27 mouse cellular contexts compared by ENCODE assay signal in the genomic region with DNA sequence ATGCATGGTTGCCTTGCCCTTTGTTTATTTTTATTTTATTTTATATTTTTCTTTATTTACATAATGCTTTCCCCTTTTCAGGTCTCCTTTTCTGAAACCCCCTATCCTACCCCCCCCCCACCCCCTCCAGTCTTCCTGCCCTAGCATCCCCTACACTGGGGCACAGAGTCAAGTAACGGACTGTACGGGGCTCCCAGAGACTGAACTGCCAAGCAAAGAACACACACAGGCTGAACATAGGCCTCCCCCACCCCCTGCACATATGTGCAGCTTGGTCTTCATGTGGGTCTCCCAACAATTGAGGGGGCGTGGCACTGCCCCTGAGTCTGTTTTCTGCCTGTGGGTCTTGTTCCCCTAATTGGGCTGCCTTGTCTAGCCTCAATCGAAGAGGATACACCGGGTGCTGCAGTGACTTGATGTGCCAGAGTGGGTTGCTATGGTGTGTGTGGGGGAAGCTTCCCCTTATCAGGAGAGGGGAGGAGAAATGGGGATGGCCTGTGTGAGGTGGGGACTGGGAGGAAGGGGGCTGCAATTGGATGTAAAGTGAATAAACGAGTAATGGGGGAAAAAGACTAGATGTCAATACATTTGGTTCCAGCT. TPM values are rescaled to one million over a fixed set of nuclear protein-coding genes. Genes with fewer than 3 reads are reported as not detected.
A peak's percentile ranks its signal among the peaks of the same experiment; 100 is the strongest.
DNase-seq lines count a peak whose midpoint lies in the region; ATAC-seq and TF ChIP-seq lines count a peak whose summit lies in the region.
"Had no signal": no experiment of that assay in that cellular context is flagged by ENCODE, and none has a peak within 500 bp of the region (broad histone marks: within the 10 kb centered on the region; RNA-seq: fewer than 3 reads in every experiment).

No protein-coding gene starts in this region.

- no peak overlapping the region for H3K27ac ChIP-seq in hindbrain, embryonic 12.5 days
- H3K27ac ChIP-seq in hindbrain, postnatal 0 days: no peak overlapping the region
- H3K27ac ChIP-seq in midbrain, embryonic 11.5 days (ENCODE audit: low read depth, low read length): no peak overlapping the region
- no peak overlapping the region for H3K27ac ChIP-seq in midbrain, embryonic 10.5 days (replicated peaks)
- no peak overlapping the region for H3K27ac ChIP-seq in forebrain, embryonic 13.5 days
- H3K27ac ChIP-seq in forebrain, embryonic 15.5 days (replicated peaks): no peak overlapping the region
- H3K27ac ChIP-seq: embryonic facial prominence, embryonic 13.5 days; intestine, embryonic 15.5 days; layer of hippocampus, adult 2 months; left cerebral cortex, adult 2 months; limb, embryonic 12.5 days had no signal

- no peak for TF ChIP-seq CTCF in hindbrain, postnatal 0 days (IDR thresholded peaks at IDR 0.05; ENCODE audit: low read depth)

- WGBS in hindbrain, embryonic 12.5 days: 72% methylated on average over 6 of the region's 6 CpGs
- 66% methylated on average over 6 of the region's 6 CpGs for WGBS in hindbrain, postnatal 0 days
- WGBS in midbrain, embryonic 11.5 days: 80% methylated on average over 6 of the region's 6 CpGs
- 84% methylated on average over 6 of the region's 6 CpGs for whole genome bisulfite sequencing in midbrain, embryonic 10.5 days
- 60% methylated on average over 6 of the region's 6 CpGs for WGBS in forebrain, embryonic 13.5 days
- 44% methylated on average over 6 of the region's 6 CpGs for WGBS in forebrain, embryonic 15.5 days

- DNase-seq in hindbrain, postnatal 0 days (ENCODE audit: low spot score): no peak
- no peak for DNase-seq in midbrain, embryonic 11.5 days (ENCODE audit: low spot score, missing footprints)
- DNase-seq in midbrain, embryonic 10.5 days (ENCODE audit: low spot score): no peak
- DNase-seq in urinary bladder, adult 2 months (ENCODE audit: low spot score): no peak
- DNase-seq: adrenal gland, postnatal 25 days; B cell, adult 2 months; cerebellum, adult 18-20 months; cerebellum, postnatal 10 days; gastrocnemius, postnatal 10 days; heart, adult 18-20 months; kidney, adult 2 months; kidney, postnatal 36 days; lung, adult 2 months; lung, postnatal 14 days; right cerebral cortex, adult 18-20 months; spleen, adult 18-20 months; thymus, postnatal 14 days had no signal

- no peaks in the 10 kb centered on the region for H3K9me3 ChIP-seq in hindbrain, embryonic 12.5 days (replicated peaks)
- no peaks in the 10 kb centered on the region for H3K9me3 ChIP-seq in hindbrain, postnatal 0 days (ENCODE audit: low read length)
- H3K9me3 ChIP-seq in midbrain, embryonic 11.5 days (ENCODE audit: control insufficient read depth, low read length): no peaks in the 10 kb centered on the region
- no peaks in the 10 kb centered on the region for H3K9me3 ChIP-seq in midbrain, embryonic 10.5 days (replicated peaks)
- H3K9me3 ChIP-seq in forebrain, embryonic 13.5 days (replicated peaks): no peaks in the 10 kb centered on the region
- no peaks in the 10 kb centered on the region for H3K9me3 ChIP-seq in forebrain, embryonic 15.5 days
- H3K9me3 ChIP-seq: embryonic facial prominence, embryonic 13.5 days; intestine, embryonic 15.5 days; limb, embryonic 12.5 days had no signal

- peaks cover 27% of the 10 kb centered on the region for H3K36me3 ChIP-seq in hindbrain, embryonic 12.5 days
- H3K36me3 ChIP-seq in hindbrain, postnatal 0 days (ENCODE audit: insufficient read depth, low read length): peaks cover 15% of the 10 kb centered on the region
- no peaks in the 10 kb centered on the region; the same call in none of the 2 replicates for H3K36me3 ChIP-seq in midbrain, embryonic 11.5 days (ENCODE audit: control insufficient read depth, insufficient read depth, low read length)
- peaks cover 41% of the 10 kb centered on the region for H3K36me3 ChIP-seq in midbrain, embryonic 10.5 days
- H3K36me3 ChIP-seq in forebrain, embryonic 13.5 days (ENCODE audit: poor library complexity, severe bottlenecking): peaks cover 31% of the 10 kb centered on the region
- H3K36me3 ChIP-seq in forebrain, embryonic 15.5 days: peaks cover 22% of the 10 kb centered on the region

- no peak overlapping the region for H3K4me2 ChIP-seq in hindbrain, embryonic 12.5 days (replicated peaks)
- no peak overlapping the region for H3K4me2 ChIP-seq in hindbrain, postnatal 0 days (ENCODE audit: low read depth, low read length)
- H3K4me2 ChIP-seq in midbrain, embryonic 11.5 days: no peak overlapping the region
- no peak overlapping the region for H3K4me2 ChIP-seq in forebrain, embryonic 13.5 days
- H3K4me2 ChIP-seq in forebrain, embryonic 15.5 days (replicated peaks): no peak overlapping the region
- H3K4me2 ChIP-seq: embryonic facial prominence, embryonic 13.5 days; heart, embryonic 11.5 days; intestine, embryonic 15.5 days; limb, embryonic 12.5 days; liver, embryonic 11.5 days had no signal

- peak; percentile 46; the same call in 1 of the 2 replicates for ATAC-seq in hindbrain, embryonic 12.5 days (ENCODE audit: low FRiP score)
- ATAC-seq in hindbrain, postnatal 0 days: no peak
- peak; percentile 49; the same call in 1 of the 2 replicates for ATAC-seq in midbrain, embryonic 11.5 days (ENCODE audit: low FRiP score)
- ATAC-seq in forebrain, embryonic 13.5 days: peak; percentile 63
- peak; percentile 44; the same call in 1 of the 2 replicates for ATAC-seq in forebrain, embryonic 15.5 days (replicated peaks)
- ATAC-seq: intestine, embryonic 15.5 days had no signal

- H3K27me3 ChIP-seq in hindbrain, embryonic 12.5 days: no peaks in the 10 kb centered on the region
- no peaks in the 10 kb centered on the region for H3K27me3 ChIP-seq in hindbrain, postnatal 0 days (ENCODE audit: insufficient read depth, low read length)
- H3K27me3 ChIP-seq in midbrain, embryonic 11.5 days (ENCODE audit: control insufficient read depth, insufficient read depth, low read length): no peaks in the 10 kb centered on the region
- H3K27me3 ChIP-seq in midbrain, embryonic 10.5 days (ENCODE audit: low read depth, poor library complexity, severe bottlenecking): no peaks in the 10 kb centered on the region
- no peaks in the 10 kb centered on the region for H3K27me3 ChIP-seq in forebrain, embryonic 13.5 days
- no peaks in the 10 kb centered on the region for H3K27me3 ChIP-seq in forebrain, embryonic 15.5 days
- H3K27me3 ChIP-seq: embryonic facial prominence, embryonic 13.5 days; intestine, embryonic 15.5 days; limb, embryonic 12.5 days had no signal

- H3K4me3 ChIP-seq in hindbrain, embryonic 12.5 days: no peak overlapping the region
- no peak overlapping the region for H3K4me3 ChIP-seq in hindbrain, postnatal 0 days (ENCODE audit: low read length)
- no peak overlapping the region for H3K4me3 ChIP-seq in midbrain, embryonic 11.5 days (ENCODE audit: low read depth, low read length)
- no peak overlapping the region for H3K4me3 ChIP-seq in midbrain, embryonic 10.5 days
- H3K4me3 ChIP-seq in forebrain, embryonic 13.5 days: no peak overlapping the region
- no peak overlapping the region for H3K4me3 ChIP-seq in forebrain, embryonic 15.5 days
- H3K4me3 ChIP-seq: embryonic facial prominence, embryonic 13.5 days; intestine, embryonic 15.5 days; layer of hippocampus, adult 2 months; left cerebral cortex, adult 2 months; limb, embryonic 12.5 days had no signal

- no peak overlapping the region for H3K9ac ChIP-seq in hindbrain, embryonic 12.5 days
- no peak overlapping the region for H3K9ac ChIP-seq in hindbrain, postnatal 0 days (replicated peaks; ENCODE audit: low read length)
- no peak overlapping the region for H3K9ac ChIP-seq in midbrain, embryonic 11.5 days (ENCODE audit: low read length)
- H3K9ac ChIP-seq in forebrain, embryonic 13.5 days: no peak overlapping the region
- H3K9ac ChIP-seq in forebrain, embryonic 15.5 days (replicated peaks): no peak overlapping the region
- H3K9ac ChIP-seq: embryonic facial prominence, embryonic 13.5 days; intestine, embryonic 15.5 days; limb, embryonic 12.5 days had no signal

- peaks cover 6% of the 10 kb centered on the region; the same call in 1 of the 2 replicates for H3K4me1 ChIP-seq in hindbrain, embryonic 12.5 days
- H3K4me1 ChIP-seq in hindbrain, postnatal 0 days (ENCODE audit: insufficient read depth, low read length): no peaks in the 10 kb centered on the region
- H3K4me1 ChIP-seq in midbrain, embryonic 11.5 days (ENCODE audit: control insufficient read depth, insufficient read depth, low read length): peaks cover 6% of the 10 kb centered on the region; the same call in 1 of the 2 replicates
- peaks cover 30% of the 10 kb centered on the region for H3K4me1 ChIP-seq in midbrain, embryonic 10.5 days
- H3K4me1 ChIP-seq in forebrain, embryonic 13.5 days: peaks cover 22% of the 10 kb centered on the region
- peaks cover 24% of the 10 kb centered on the region for H3K4me1 ChIP-seq in forebrain, embryonic 15.5 days

RNA-seq across cellular contexts. Expression of a gene that starts 8.4 kb away (rescaled TPM):
- polyA plus RNA-seq in hindbrain, embryonic 12.5 days (2016; fragmentation: Nextera tagmentation; extraction: Ambion mirVana): 115 and 123 TPM in 2 replicates
- total RNA-seq in hindbrain, postnatal 0 days (2014; rRNA removed): 61.3 and 89.1 TPM in 2 replicates
- polyA plus RNA-seq in hindbrain, postnatal 0 days (2015; fragmentation: Nextera tagmentation; extraction: Ambion mirVana): 118 and 122 TPM in 2 replicates
- polyA plus RNA-seq in midbrain, embryonic 11.5 days (2014; fragmentation: Nextera tagmentation; extraction: Ambion mirVana): 91.4 and 92.2 TPM in 2 replicates
- 65.2 and 71.0 TPM in 2 replicates for polyA plus RNA-seq in midbrain, embryonic 10.5 days (2016; fragmentation: Nextera tagmentation; extraction: Ambion mirVana)
- polyA plus RNA-seq in forebrain, embryonic 13.5 days (2015; fragmentation: Nextera tagmentation; extraction: Ambion mirVana): 87.4 and 95.6 TPM in 2 replicates
- polyA plus RNA-seq in forebrain, embryonic 15.5 days (2015; fragmentation: Nextera tagmentation; extraction: Ambion mirVana): 92.1 and 96.7 TPM in 2 replicates
- 27.1 and 47.8 TPM in 2 replicates for polyA plus RNA-seq in urinary bladder, adult 2 months (2012; rRNA removed)

RNA-seq across cellular contexts. Expression of a gene that starts 49.1 kb away (rescaled TPM):
- 0.06 and 0.42 TPM in 2 replicates for polyA plus RNA-seq in hindbrain, embryonic 12.5 days (2016; fragmentation: Nextera tagmentation; extraction: Ambion mirVana)
- 0.21 and 0.32 TPM in 2 replicates for total RNA-seq in hindbrain, postnatal 0 days (2014; rRNA removed)
- polyA plus RNA-seq in hindbrain, postnatal 0 days (2015; fragmentation: Nextera tagmentation; extraction: Ambion mirVana): 0.36 and 0.47 TPM in 2 replicates
- 0.06 TPM in 1 of 2 replicates, not detected in the other for polyA plus RNA-seq in midbrain, embryonic 11.5 days (2014; fragmentation: Nextera tagmentation; extraction: Ambion mirVana)
- not detected in 2 replicates for polyA plus RNA-seq in midbrain, embryonic 10.5 days (2016; fragmentation: Nextera tagmentation; extraction: Ambion mirVana)
- 0.12 and 0.24 TPM in 2 replicates for polyA plus RNA-seq in forebrain, embryonic 13.5 days (2015; fragmentation: Nextera tagmentation; extraction: Ambion mirVana)
- polyA plus RNA-seq in forebrain, embryonic 15.5 days (2015; fragmentation: Nextera tagmentation; extraction: Ambion mirVana): 0.34 and 0.59 TPM in 2 replicates
- 25.0 and 34.0 TPM in 2 replicates for polyA plus RNA-seq in urinary bladder, adult 2 months (2012; rRNA removed)

Comparison
In these comparisons a context has a peak if more than half of its experiments do, and no peak if none do; other contexts are left out.
1. RNA of a gene that starts 49.1 kb away (polyA plus RNA-seq): 25.0 to 34.0 TPM in urinary bladder, adult 2 months; 0.34 to 0.59 TPM in forebrain, embryonic 15.5 days, 0.36 to 0.47 TPM in hindbrain, postnatal 0 days, 0.12 to 0.24 TPM in forebrain, embryonic 13.5 days, 0.06 to 0.42 TPM in hindbrain, embryonic 12.5 days, 0.06 TPM in midbrain, embryonic 11.5 days and not detected in midbrain, embryonic 10.5 days; every median in the first group is over 10 times any median in the second.